Mouse (Mus musculus): ENCODE data around the gene Disp2. TPM values are rescaled to one million over a fixed set of nuclear protein-coding genes. Genes with fewer than 3 reads are reported as not detected.

Disp2 gene
- polyA plus RNA-seq, 1 experiment, result 125 TPM

DNA sequence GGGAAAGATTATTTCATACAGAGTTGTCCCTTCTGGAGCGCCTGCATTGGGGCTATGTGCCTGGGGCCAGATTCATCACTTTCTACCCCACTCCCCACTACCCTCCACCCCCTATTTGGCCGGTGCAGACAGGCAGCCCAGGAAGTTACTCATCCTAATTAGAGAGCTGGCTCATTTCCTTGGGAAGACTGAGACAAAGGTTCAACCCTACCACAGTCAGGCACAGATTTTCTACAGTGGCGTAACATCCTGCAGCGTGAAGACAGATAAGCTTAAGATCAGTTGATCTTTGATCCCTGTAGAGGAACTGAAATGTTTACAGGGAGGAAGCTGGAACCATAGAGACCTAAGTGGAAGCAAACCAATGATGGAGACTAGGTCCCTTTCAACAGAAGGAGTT is 2.8 kb downstream of the Disp2 start:
- no peak for DNase-seq (ENCODE audit: extremely low spot score in 1 of 2, low spot score in 1 of 2)

DNA sequence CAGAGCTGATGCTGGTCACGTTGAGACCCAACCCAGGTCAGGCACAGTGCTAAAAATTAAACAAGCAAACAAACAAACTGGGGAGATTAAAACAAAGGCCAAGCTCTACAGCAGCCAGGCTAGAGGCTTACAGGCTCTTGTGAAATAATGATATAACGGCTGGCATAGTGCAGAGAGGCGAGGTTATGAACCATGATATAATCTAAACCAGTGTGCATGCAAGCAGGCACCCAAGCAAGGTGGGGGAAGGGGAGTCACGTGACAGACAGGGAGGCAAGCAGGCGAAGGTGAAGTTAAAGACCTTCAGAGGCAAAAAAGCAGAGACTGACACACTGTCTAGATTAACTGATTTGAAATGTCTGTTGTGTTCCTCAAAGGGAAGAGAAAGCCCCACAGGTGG is 3.6 kb downstream of the Disp2 start:
- DNase-seq (ENCODE audit: extremely low spot score in 1 of 2, low spot score in 1 of 2), result no peak

DNA sequence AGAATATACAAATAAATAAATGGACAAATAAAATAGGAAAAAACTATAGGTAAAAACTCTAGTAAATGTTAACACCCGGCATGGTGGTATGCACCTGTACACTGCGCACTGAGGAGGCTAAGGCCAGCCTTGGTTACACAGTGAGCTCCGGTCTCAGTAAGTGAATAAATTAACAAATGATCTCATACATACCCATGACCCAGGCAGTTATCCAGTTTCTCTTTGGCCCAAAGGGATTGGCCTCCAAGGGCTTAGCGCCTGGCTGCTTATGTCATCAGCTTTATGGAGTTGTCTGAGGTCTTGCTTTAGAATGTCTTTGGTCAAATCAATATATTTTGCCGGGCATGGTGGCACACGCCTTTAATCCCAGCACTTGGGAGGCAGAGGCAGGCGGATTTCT is 4.1 kb downstream of the Disp2 start:
- no peak for DNase-seq (ENCODE audit: extremely low spot score in 1 of 2, low spot score in 1 of 2)

DNA sequence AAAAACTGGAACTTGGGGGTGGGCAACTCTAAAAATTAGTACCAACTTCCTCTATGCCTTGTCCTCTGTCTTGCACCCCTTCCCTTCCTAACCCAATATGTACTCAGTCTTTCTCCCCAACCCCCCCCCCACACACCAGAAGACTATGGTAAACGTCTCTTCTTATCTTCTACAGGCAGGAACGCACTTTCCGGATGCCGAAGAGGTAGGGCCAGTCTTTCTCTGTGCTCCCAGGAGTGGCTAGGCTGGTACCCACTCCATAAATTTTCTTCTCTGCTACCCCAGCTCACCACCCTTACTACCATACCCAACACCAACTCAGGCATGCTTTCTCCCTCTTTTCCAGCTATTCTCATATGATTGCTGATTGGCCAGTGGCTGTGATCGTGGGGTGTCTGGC is 7.0 kb downstream of the Disp2 start:
- no peak for DNase-seq (ENCODE audit: extremely low spot score in 1 of 2, low spot score in 1 of 2)

DNA sequence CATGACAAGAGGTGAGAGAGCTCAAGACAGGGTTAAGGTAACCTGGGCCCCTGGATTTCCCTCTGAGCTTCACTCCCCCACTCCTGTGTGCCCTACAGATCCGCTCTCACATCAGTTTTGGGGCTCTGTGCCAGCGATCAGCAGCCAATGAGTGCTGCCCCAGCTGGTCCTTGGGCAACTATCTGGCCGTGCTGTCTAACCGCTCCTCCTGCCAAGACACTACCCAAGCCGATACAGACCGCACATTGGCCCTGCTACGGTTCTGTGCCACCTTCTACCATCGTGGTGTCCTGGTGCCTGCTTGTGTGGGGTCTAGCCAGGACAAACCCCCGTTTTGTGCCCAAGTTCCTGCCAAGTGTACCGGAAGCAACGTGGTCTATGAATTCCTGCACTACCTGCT is 10.0 kb downstream of the Disp2 start:
- no peak for DNase-seq (ENCODE audit: extremely low spot score in 1 of 2, low spot score in 1 of 2)

DNA sequence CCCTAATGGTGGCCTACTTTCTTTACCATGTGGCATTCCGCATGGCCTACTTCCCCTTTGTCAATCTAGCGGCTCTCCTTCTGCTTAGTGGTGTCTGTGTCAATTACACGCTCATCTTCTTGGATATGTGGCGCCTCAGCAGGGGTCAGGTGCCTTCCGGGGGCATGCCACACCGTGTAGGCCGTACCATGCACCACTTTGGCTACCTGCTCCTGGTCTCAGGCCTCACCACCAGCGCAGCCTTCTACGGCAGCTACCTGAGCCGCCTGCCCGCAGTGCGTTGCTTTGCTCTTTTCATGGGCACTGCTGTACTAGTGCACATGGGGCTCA is 10.7 kb downstream of the Disp2 start:
- no peak for DNase-seq (ENCODE audit: extremely low spot score in 1 of 2, low spot score in 1 of 2)

DNA sequence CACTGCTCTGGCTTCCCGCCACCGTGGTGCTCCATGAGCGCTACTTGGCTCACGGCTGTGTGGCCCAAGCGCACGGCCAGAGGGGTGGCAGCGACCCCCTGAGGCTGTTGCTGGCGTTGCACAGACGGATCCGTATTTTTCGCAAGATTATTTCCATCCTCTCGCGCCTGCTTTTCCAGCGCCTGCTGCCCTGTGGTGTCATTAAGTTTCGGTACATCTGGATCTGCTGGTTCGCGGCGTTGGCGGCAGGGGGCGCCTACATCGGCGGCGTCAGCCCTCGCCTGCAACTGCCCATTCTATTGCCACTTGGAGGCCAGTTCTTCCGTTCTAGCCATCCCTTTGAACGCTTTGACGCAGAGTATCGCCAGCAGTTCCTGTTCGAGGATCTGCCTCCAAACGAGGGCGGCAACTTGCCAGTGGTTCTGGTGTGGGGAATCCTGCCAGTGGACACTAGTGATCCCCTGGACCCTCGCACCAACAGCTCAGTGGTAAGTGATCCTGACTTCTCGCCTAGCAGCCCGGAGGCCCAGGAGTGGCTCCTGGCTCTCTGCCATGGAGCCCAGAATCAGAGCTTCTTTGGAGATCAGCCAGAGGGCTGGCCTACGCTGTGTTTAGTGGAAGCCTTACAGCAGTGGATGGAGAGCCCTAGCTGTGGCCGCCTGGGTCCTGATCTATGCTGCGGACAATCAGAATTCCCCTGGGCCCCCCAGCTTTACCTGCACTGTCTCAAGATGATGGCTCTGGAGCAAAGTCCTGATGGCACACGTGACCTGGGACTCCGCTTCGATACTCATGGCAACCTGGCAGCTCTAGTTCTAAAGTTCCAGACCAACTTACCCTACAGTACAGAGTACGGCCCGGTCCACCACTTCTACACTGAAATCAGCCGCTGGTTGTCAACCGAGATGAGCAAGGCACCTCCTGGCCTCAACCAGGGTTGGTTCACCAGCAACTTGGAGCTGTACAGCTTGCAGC is 11.3 kb downstream of the Disp2 start:
- peak in 1 of 2 experiments; percentile 66 for DNase-seq (ENCODE audit: extremely low spot score in 1 of 2, low spot score in 1 of 2)

DNA sequence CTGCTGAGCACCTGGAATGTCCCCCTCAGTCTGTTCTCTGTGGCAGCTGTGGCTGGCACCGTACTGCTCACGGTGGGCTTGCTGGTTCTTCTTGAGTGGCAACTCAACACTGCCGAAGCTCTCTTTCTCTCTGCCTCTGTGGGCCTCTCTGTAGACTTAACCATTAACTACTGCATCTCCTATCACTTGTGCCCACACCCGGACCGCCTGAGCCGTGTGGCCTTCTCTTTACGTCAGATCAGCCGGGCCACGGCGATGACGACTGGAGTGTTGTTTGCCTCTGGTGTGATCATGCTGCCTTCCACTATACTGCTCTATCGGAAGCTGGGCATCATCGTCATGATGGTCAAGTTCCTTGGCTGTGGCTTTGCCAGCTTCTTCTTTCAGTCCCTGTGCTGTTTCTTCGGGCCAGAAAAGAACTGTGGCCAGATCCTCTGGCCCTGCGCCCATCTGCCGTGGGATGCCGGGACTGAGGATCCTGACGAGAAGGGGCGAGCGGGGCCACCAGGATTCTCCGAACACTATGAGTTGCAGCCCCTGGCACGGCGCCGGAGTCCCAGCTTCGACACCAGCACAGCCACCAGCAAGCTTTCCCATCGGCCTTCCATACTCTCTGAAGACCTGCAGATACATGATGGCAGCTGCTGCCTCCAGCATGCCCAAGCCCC is 12.2 kb downstream of the Disp2 start:
- DNase-seq (ENCODE audit: extremely low spot score in 1 of 2, low spot score in 1 of 2), result no peak

DNA sequence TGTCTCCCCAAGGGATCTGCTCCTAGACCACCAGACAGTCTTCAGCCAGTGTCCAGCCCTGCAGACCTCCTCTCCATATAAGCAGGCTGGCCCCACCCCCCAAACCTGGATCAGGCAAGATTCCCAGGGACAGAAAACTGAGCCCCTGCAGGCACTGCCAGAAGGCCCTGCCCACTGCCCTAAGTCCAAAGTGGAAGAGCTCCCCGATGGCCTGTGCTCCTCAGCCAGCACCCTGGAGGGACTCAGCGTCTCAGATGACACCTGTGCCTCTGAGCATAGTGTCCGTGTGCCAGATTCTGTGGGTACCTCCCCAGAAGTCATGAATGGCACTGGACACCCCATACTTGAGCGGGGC is 12.7 kb downstream of the Disp2 start:
- DNase-seq (ENCODE audit: extremely low spot score in 1 of 2, low spot score in 1 of 2), result no peak

DNA sequence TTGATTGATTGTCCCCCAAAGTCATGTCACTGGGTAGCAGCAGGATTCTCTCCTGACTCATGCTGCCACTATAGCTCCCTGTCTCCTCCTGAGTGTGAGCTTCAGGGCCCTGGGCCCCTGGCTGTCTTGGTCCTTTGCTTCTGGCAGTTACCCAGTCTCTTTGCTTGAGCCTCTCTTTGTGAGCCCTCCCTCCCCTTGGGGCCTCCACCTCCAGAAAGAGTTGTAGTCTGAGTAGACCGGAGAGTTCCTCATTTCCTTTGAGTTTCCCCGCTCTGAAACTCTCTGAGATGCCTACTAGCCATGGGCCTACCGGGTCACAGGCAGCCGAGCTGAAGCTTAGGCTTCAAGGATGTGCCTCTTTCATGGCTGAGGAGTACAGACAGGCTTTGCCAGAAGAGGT is 14.1 kb downstream of the Disp2 start:
- DNase-seq (ENCODE audit: extremely low spot score in 1 of 2, low spot score in 1 of 2), result no peak

DNA sequence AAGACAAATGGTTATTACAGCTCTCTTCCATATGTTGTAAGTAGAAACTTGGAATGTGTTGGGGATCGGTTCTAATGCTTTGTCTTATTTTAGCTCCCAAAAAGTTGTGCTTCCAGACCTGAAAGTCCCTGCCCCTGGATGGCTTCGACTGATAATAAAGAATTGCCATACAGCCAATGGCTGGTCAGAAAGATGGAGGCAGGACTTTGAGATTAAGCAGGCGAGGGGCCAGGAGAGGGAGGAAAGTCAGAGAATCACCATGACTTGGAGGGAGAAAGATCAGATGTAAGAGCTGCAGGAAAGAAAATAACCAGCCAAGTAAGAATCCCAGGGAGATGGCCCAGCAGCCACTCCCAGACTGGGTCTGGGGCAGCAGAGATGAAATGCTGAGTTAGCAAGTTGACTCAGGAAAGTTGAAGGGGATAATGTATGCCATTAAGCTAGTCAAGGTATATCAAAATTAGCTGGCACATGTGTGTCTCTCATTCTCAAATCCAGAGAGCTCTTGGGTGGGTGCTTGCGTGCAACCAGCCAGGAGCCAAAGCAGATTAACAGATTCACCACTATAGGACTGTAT is 23.1 kb downstream of the Disp2 start:
- DNase-seq (ENCODE audit: extremely low spot score in 1 of 2, low spot score in 1 of 2), result no peak

DNA sequence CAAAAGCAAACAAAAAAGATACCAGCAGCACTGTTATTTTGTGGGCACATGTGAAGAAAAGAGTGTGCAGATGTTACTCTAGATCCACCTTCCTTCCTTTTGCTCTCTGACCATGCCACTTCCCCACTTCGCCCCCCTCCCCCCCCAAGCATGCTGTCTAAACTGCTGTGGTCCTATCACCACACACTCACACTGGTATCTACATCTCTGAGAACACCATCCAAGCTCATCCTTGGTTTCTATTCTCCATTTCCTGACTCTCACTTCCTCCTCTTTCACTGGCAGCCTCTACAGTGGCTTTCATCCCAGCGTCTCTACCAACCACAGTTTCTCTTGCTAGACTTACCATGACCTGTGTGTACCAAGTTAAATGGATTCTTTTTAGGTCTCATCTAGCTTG is 25.0 kb downstream of the Disp2 start:
- no peak for DNase-seq (ENCODE audit: extremely low spot score in 1 of 2, low spot score in 1 of 2)

DNA sequence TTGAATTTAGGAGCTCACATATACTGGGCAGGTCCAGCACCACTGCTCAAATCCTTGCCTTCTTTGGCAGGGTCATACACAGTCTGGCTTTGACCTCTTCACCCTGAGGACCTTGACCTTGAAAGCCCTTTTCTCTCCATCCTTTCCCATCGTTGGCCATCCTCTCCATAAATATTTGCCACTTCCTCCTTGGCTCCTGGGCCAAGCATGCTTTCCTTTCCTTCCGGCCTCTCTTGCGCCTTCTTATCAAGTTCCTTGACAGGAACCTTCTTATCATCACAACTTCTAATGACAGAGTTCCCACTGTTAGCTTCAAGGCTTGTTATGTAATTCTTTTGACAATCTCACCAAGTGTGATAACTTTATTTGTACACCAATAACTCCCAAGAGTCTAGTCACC is 25.6 kb downstream of the Disp2 start:
- DNase-seq (ENCODE audit: extremely low spot score in 1 of 2, low spot score in 1 of 2), result no peak

DNA sequence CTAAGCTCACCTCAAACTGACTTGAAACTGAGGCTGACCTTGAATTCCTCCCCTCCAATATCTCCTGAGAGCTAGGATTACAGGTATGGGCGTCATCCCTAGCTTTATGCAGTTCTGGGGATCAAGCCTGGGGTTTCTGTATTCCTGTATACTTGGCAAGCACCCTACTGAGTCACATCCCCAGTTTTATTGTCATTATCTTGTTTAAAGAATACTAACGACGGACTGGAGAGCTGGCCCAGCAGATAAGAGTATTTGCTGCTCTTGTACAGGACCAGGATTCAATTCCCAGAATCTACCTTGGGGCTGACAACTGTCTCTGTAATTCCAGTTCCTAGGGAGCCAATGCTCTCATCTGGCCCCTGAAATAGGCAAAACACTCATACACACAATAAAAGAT is 26.2 kb downstream of the Disp2 start:
- DNase-seq (ENCODE audit: extremely low spot score in 1 of 2, low spot score in 1 of 2), result no peak

DNA sequence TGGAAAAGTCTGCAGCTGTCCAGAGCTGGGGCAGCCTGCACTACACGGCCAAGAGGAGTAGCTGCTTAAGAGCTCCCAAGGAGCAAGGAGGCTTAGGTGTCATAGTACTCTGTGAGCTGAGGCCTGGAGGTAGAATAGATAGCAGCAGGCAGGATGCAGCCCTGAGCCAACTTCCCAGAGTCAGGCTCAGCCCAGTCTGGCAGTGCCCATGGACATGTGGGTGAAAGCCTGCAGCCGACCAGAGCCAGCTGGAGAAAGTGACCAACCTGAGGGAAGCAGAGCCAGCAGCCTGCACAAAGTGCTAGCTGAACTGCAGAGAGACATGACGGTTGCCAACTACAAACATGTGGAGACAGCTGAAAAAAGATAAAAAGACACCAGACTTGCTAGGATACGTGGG is 27.3 kb downstream of the Disp2 start:
- DNase-seq (ENCODE audit: extremely low spot score in 1 of 2, low spot score in 1 of 2), result peak in 1 of 2 experiments; percentile 39

DNA sequence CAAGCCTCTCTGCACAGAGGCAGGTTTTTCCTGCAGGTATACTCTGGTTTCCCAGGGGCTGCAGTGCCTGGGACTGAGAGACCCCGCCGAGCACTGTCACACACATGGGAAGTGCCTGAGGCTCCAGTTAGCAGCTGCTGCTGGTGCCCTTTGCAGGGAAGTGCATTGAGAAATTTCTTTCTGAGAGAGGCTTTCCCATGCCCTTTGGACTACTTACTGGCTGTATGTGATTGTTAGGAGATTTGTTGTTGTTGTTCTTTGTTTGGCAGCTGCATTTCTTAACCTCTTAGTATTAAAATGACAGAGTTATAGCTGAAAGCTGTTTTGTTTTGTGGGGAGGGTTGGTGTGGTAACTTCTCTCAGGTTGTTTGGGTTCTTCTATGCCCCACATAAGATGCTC is 31.3 kb downstream of the Disp2 start:
- DNase-seq (ENCODE audit: extremely low spot score in 1 of 2, low spot score in 1 of 2), result no peak

DNA sequence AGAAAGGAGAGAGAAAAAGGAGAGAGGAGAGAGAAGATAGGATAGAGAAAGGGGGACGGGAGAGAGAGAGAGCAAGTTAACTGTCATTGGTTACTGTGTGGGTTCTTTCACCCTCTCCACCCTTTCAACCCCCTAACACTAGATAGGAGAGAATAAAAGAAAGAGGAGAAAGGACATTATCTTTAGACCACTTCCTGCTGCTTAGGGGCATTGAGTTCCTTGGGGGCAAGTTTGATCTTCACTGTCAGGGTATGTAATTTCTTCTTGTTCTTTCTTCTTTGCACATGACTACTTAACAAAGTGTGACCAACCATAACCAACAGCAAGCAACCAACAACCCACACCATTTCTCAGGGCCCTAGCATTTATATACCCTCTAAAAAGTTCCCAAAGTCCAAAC is 33.2 kb downstream of the Disp2 start:
- no peak for DNase-seq (ENCODE audit: extremely low spot score in 1 of 2, low spot score in 1 of 2)

DNA sequence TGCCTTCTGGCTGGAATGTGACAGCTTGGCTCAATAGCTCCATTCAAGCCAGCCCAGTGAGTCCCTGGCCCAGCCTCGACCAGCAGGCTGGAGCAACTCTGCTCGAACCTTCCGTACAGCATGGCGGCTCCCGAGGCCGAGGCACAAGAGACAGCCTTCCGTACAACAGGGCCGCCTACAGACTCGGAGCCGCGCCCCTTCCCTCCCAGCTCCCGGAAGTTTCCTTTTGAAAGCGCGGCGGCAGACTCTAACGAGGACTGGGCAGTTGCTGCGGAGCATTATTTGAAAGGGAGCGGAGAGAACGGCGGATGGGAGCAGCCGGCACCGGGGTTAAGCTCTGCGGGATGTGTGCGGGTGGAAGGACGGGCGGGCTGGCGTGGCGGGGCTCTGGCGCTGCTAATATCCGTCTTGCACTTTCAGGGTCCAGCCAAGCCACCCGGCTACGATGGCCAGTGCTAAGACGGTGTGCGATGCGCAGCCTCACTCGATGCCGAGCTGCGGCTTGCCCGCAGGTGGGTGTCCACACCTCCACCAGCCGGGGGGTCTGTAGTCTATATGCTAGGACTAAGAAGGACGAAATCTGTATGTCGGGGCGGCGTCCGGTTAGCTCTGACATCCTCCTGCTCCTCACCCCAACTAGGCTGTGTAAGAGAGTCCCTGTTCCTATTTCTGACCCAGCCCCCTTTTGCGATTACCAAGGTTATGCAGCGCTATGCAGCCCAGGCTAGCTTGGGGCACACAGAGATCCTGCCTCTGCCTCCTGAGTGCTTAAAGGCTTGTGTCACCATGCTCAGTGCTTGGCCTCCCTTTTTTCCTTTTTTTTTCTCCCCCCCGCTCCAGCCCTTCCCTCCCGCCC is 34.7 kb downstream of the Disp2 start, which contains the start of gene Knstrn:
Knstrn (plus strand) TSS at position 23 of the 856 bp plus-strand sequence.
- peak; percentile 73 to 91 for DNase-seq (ENCODE audit: extremely low spot score in 1 of 2, low spot score in 1 of 2)

DNA sequence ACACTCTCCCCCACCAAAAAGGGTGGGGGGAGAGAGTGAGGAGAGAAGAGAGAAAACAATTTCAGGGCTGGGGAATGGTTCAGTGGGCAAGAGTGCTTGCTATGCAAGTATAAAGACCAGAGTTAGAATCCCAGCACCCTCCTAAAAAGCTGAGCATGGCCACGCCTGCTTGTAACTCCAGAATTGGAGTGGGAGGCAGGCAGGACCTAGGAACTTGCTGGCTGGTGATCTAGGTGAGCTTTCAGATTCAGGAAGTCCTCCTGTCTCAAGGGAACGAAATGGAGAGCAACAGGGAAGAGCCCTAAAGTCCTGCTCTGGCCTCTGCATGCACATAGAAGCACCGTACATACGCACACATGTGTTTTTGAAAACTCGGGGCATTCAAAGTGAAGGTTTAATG is 43.3 kb downstream of the Disp2 start:
- no peak for DNase-seq (ENCODE audit: extremely low spot score in 1 of 2, low spot score in 1 of 2)

DNA sequence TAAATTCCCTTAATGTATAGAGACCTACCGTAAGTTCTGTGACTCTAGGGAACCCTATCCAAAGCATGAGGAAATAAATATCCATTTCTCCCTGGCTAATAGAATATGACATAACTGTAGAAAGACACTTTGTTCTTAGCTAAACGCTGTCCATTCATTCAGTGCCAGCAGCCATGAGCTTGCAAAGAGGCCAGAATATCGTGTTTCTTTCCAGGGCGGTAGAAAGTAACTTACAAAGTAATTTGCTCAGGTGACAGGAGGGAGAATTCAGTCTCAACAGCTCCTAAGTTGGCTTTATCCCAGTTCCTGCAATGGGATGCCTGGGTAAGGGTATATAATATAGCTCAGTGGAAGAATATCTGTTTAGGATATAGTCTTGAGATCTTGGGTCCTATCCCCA is 44.9 kb downstream of the Disp2 start:
- DNase-seq (ENCODE audit: extremely low spot score in 1 of 2, low spot score in 1 of 2), result no peak

DNA sequence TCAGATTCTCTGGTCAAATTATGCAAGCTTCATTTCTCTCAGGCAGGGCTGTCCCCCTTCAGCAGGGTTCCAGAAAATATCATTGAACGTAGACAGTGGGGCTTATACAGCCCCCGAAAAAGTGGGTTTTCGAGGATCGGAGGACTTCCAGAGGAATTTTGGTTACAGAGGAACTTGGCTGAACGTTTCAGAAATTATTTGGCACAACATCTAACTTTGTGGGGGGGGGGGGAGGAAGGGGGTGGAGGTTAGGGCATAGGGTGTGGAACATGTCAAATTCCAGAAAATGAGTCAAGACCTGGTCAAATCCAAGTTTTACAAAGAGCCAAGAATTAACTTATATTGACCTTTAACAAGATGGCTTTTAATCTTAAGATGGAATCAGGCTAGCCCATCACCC is 49.6 kb downstream of the Disp2 start:
- no peak for DNase-seq (ENCODE audit: extremely low spot score in 1 of 2, low spot score in 1 of 2)

Measured in frontal cortex, adult 2 months (tissue).